Mouse (Mus musculus) midbrain, embryonic 12.5 days (tissue): ENCODE measurements around the gene Zfp444. TPM values are rescaled to one million over a fixed set of nuclear protein-coding genes. Genes with fewer than 3 reads are reported as not detected.
"Not testable (repeated sequence)": the region's sequence is repeated elsewhere in the genome, so short reads cannot be mapped to it uniquely, and the experiment has no call there.

Experiments
- ATAC-seq: fragments of 200-750 bp; cut with Nextera tagmentation; 2 replicates; pipeline ENCODE4 v1.8.0; 2017; ENCODE audit warnings: low read depth, moderate TSS enrichment, moderate library complexity; ENCODE audit not compliant: low FRiP score
- H3K27ac ChIP-seq: fragments of 300-500 bp; sonication (generic); replicated peaks from 2 replicates; pipeline ENCODE4 v1.5.1; 2016; ENCODE audit warnings: mild to moderate bottlenecking
- H3K27me3 ChIP-seq: fragments of 300-500 bp; sonication (generic); 2 replicates; pipeline ENCODE4 v1.6.1; 2016; ENCODE audit warnings: mild to moderate bottlenecking
- H3K36me3 ChIP-seq: fragments of 300-500 bp; sonication (generic); 2 replicates; pipeline ENCODE4 v1.6.1; 2016
- H3K4me1 ChIP-seq: fragments of 300-500 bp; sonication (generic); 2 replicates; pipeline ENCODE4 v1.6.1; 2016
- H3K4me2 ChIP-seq: fragments of 300-500 bp; sonication (generic); replicated peaks from 2 replicates; pipeline ENCODE4 v1.6.1; 2016; ENCODE audit warnings: mild to moderate bottlenecking, moderate library complexity
- H3K4me3 ChIP-seq: fragments of 300-500 bp; sonication (generic); 2 replicates; pipeline ENCODE4 v1.5.1; 2016; ENCODE audit warnings: mild to moderate bottlenecking
- H3K9ac ChIP-seq: fragments of 300-500 bp; sonication (generic); replicated peaks from 2 replicates; pipeline ENCODE4 v1.6.1; 2016; ENCODE audit warnings: mild to moderate bottlenecking, moderate library complexity
- H3K9me3 ChIP-seq: fragments of 300-500 bp; sonication (generic); 2 replicates; pipeline ENCODE4 v1.6.1; 2016; ENCODE audit warnings: mild to moderate bottlenecking
- WGBS: fragments of 180-500 bp; shearing (Covaris S2); methylation state at CpG from one replicate; pipeline ENCODE4 v1.1.7; 2016; 5-methylcytosine and 5-hydroxymethylcytosine counted together
- polyA plus RNA-seq: library from polyadenylated mRNA; unstranded; fragments of >200 nt; fragmentation: Nextera tagmentation; extraction: Ambion mirVana; gene quantifications from 2 replicates; pipeline ENCODE4 v1.2.1, GENCODE M21; 2016

The Zfp444 gene
- polyA plus RNA-seq, 1 experiment from 2014 or later = 88.4 TPM

- H3K27ac ChIP-seq = no peak overlapping the region
- peaks cover 16% of the 10 kb centered on the region for H3K4me1 ChIP-seq
- H3K9ac ChIP-seq = no peak overlapping the region
- no peaks in the 10 kb centered on the region for H3K9me3 ChIP-seq
- H3K4me2 ChIP-seq = no peak overlapping the region
- H3K36me3 ChIP-seq = no peaks in the 10 kb centered on the region
- no peak for ATAC-seq
- no peak overlapping the region for H3K4me3 ChIP-seq
- WGBS = 75% methylated on average over 3 of the region's 3 CpGs
- no peaks in the 10 kb centered on the region for H3K27me3 ChIP-seq
Observed at GRCm38 (mm10) chr7:6169403-6169802, 2.6 kb upstream of the Zfp444 start.

GRCm38 (mm10) chr7:6170391-6170790 is 1.6 kb upstream of the Zfp444 start:
- H3K4me3 ChIP-seq = no peak overlapping the region
- ATAC-seq = no peak

GRCm38 (mm10) chr7:6170871-6171270 is 1.2 kb upstream of the Zfp444 start:
- no peaks in the 10 kb centered on the region for H3K9me3 ChIP-seq
- H3K27ac ChIP-seq = peak overlapping the region; percentile 79
- ATAC-seq = no peak
- H3K36me3 ChIP-seq = 0 out of 2 replicates have a peak, but pooled peaks cover 3% of the 10 kb centered on the region
- peak overlapping the region; percentile 73 for H3K4me2 ChIP-seq
- H3K27me3 ChIP-seq = no peaks in the 10 kb centered on the region
- H3K4me1 ChIP-seq = peaks cover 16% of the 10 kb centered on the region
- peak overlapping the region; percentile 55 for H3K9ac ChIP-seq
- peak overlapping the region; percentile 72 for H3K4me3 ChIP-seq
- WGBS = 43% methylated on average over 6 of the region's 6 CpGs

More at GRCm38 (mm10) chr7:6170391-6170790, 1.6 kb upstream of the Zfp444 start:
- no peak overlapping the region for H3K4me2 ChIP-seq
- no peaks in the 10 kb centered on the region for H3K9me3 ChIP-seq
- no peak overlapping the region for H3K9ac ChIP-seq
- 88% methylated on average over 9 of the region's 9 CpGs for WGBS
- H3K27ac ChIP-seq = no peak overlapping the region
- no peaks in the 10 kb centered on the region for H3K36me3 ChIP-seq
- H3K27me3 ChIP-seq = no peaks in the 10 kb centered on the region
- peaks cover 16% of the 10 kb centered on the region for H3K4me1 ChIP-seq

- peak overlapping the region; percentile 79 for H3K27ac ChIP-seq
- H3K4me1 ChIP-seq = peaks cover 16% of the 10 kb centered on the region
- H3K36me3 ChIP-seq = 0 out of 2 replicates have a peak, but pooled peaks cover 4% of the 10 kb centered on the region
Observed at GRCm38 (mm10) chr7:6171444-6172005, 501 bp upstream of the Zfp444 start.

GRCm38 (mm10) chr7:6172674-6173244 is 733 bp downstream of the Zfp444 start:
- peaks cover 16% of the 10 kb centered on the region for H3K4me1 ChIP-seq
- no peaks in the 10 kb centered on the region for H3K27me3 ChIP-seq
- 0 out of 2 replicates have a peak, but pooled peaks cover 4% of the 10 kb centered on the region for H3K36me3 ChIP-seq
- H3K9ac ChIP-seq = peak overlapping the region; percentile 80
- peak overlapping the region; percentile 72 for H3K4me3 ChIP-seq
- H3K9me3 ChIP-seq = no peaks in the 10 kb centered on the region
- ATAC-seq = peak; percentile 50
- peak overlapping the region; percentile 79; the same call in 1 of the 2 replicates for H3K27ac ChIP-seq
- under 1% methylated on average over 27 of the region's 28 CpGs for WGBS
- H3K4me2 ChIP-seq = peak overlapping the region; percentile 73

More at GRCm38 (mm10) chr7:6171444-6172005, 501 bp upstream of the Zfp444 start:
- H3K9me3 ChIP-seq = no peaks in the 10 kb centered on the region
- no peaks in the 10 kb centered on the region for H3K27me3 ChIP-seq
- H3K9ac ChIP-seq = peak overlapping the region; percentile 55
- peak overlapping the region; percentile 73 for H3K4me2 ChIP-seq
- peak overlapping the region; percentile 72 for H3K4me3 ChIP-seq
- WGBS = under 1% methylated on average over 24 of the region's 24 CpGs
- peak; percentile 20 for ATAC-seq

GRCm38 (mm10) chr7:6173872-6174271 is 1.8 kb downstream of the Zfp444 start:
- no peaks in the 10 kb centered on the region for H3K27me3 ChIP-seq
- no peak overlapping the region for H3K9ac ChIP-seq
- no peaks in the 10 kb centered on the region for H3K9me3 ChIP-seq
- peaks cover 12% of the 10 kb centered on the region for H3K36me3 ChIP-seq
- H3K27ac ChIP-seq = no peak overlapping the region
- no peak for ATAC-seq
- H3K4me1 ChIP-seq = peaks cover 16% of the 10 kb centered on the region
- no peak overlapping the region for H3K4me2 ChIP-seq
- 82% methylated on average over 8 of the region's 8 CpGs for WGBS
- no peak overlapping the region for H3K4me3 ChIP-seq

GRCm38 (mm10) chr7:6174365-6174987 is 2.5 kb downstream of the Zfp444 start:
- not testable (repeated sequence) for H3K4me3 ChIP-seq, H3K27ac ChIP-seq, H3K9me3 ChIP-seq, H3K4me2 ChIP-seq, H3K27me3 ChIP-seq, ATAC-seq, H3K9ac ChIP-seq
- 84% methylated on average over 9 of the region's 9 CpGs for WGBS
- Histone ChIP-seq H3K4me1 (peaks cover 16% of the 10 kb centered on the region), H3K36me3 (peaks cover 14% of the 10 kb centered on the region)

- ATAC-seq = no peak
- Histone ChIP-seq H3K27ac (no peak overlapping the region), H3K36me3 (peaks cover 31% of the 10 kb centered on the region), H3K4me3 (no peak overlapping the region), H3K4me1 (no peaks in the 10 kb centered on the region), H3K27me3 (no peaks in the 10 kb centered on the region), H3K4me2 (no peak overlapping the region), H3K9me3 (no peaks in the 10 kb centered on the region), H3K9ac (no peak overlapping the region)
Observed at GRCm38 (mm10) chr7:6179013-6179412, 7.0 kb downstream of the Zfp444 start.

- no peak overlapping the region for H3K4me3 ChIP-seq
- no peak overlapping the region for H3K9ac ChIP-seq
- no peak overlapping the region for H3K27ac ChIP-seq
- ATAC-seq = no peak
- no peaks in the 10 kb centered on the region for H3K4me1 ChIP-seq
- H3K36me3 ChIP-seq = peaks cover 62% of the 10 kb centered on the region
- no peaks in the 10 kb centered on the region for H3K27me3 ChIP-seq
- no peaks in the 10 kb centered on the region for H3K9me3 ChIP-seq
- no peak overlapping the region for H3K4me2 ChIP-seq
Observed at GRCm38 (mm10) chr7:6182882-6183281, 10.9 kb downstream of the Zfp444 start.

GRCm38 (mm10) chr7:6183802-6184201 is 11.8 kb downstream of the Zfp444 start:
- WGBS = 96% methylated on average over 19 of the region's 19 CpGs
- peaks cover 64% of the 10 kb centered on the region for H3K36me3 ChIP-seq

GRCm38 (mm10) chr7:6184521-6184920 is 12.5 kb downstream of the Zfp444 start:
- H3K27ac ChIP-seq = no peak overlapping the region
- peaks cover 68% of the 10 kb centered on the region for H3K36me3 ChIP-seq
- WGBS = 97% methylated on average over 8 of the region's 8 CpGs
- no peak overlapping the region for H3K9ac ChIP-seq
- 0 out of 2 replicates have a peak, but pooled peaks cover 5% of the 10 kb centered on the region for H3K27me3 ChIP-seq
- no peak for ATAC-seq
- H3K4me2 ChIP-seq = no peak overlapping the region
- H3K4me3 ChIP-seq = no peak overlapping the region
- H3K9me3 ChIP-seq = no peaks in the 10 kb centered on the region
- H3K4me1 ChIP-seq = no peaks in the 10 kb centered on the region

More at GRCm38 (mm10) chr7:6183802-6184201, 11.8 kb downstream of the Zfp444 start:
- Histone ChIP-seq H3K27ac (no peak overlapping the region), H3K4me2 (no peak overlapping the region), H3K4me1 (no peaks in the 10 kb centered on the region), H3K9me3 (no peaks in the 10 kb centered on the region), H3K4me3 (no peak overlapping the region), H3K27me3 (no peaks in the 10 kb centered on the region), H3K9ac (no peak overlapping the region)
- no peak for ATAC-seq

- H3K27me3 ChIP-seq = 0 out of 2 replicates have a peak, but pooled peaks cover 7% of the 10 kb centered on the region
- peaks cover 72% of the 10 kb centered on the region for H3K36me3 ChIP-seq
- no peak overlapping the region for H3K4me3 ChIP-seq
- no peak overlapping the region for H3K4me2 ChIP-seq
- no peak overlapping the region for H3K9ac ChIP-seq
- 85% methylated on average over 1 of the region's 1 CpGs for WGBS
- no peak overlapping the region for H3K27ac ChIP-seq
- ATAC-seq = no peak
- H3K9me3 ChIP-seq = no peaks in the 10 kb centered on the region
- no peaks in the 10 kb centered on the region for H3K4me1 ChIP-seq
Observed at GRCm38 (mm10) chr7:6185391-6185790, 13.4 kb downstream of the Zfp444 start.
